Mouse (Mus musculus): ENCODE measurements around the gene Cstf1.

- TF ChIP-seq CTCF (conservative IDR thresholded peaks at IDR 0.05; ENCODE audit: low read length) (no peak), NANOG (IDR thresholded peaks at IDR 0.05; ENCODE audit: borderline replicate concordance, low read length) (no peak), POU5F1 (IDR thresholded peaks at IDR 0.05; ENCODE audit: borderline replicate concordance, low read length) (no peak)
Measured at GRCm38 (mm10) chr2:172371258-172371657, 777 bp downstream of the Cstf1 start.

Data from E14TG2a.4 (cell line).